Mouse (Mus musculus) ES-E14 (cell line): ENCODE results near the gene Mre11a. TPM values are rescaled to one million over a fixed set of nuclear protein-coding genes. Genes with fewer than 3 reads are reported as not detected.

ENCODE experiments used
- DNase-seq: peaks from one replicate; pipeline ENCODE4 v3.0.0-alpha.2; 2013; ENCODE audit warnings: low read depth, low spot score
- H3K27ac ChIP-seq: 2 replicates; pipeline ENCODE4 v1.5.1; 2012; ENCODE audit warnings: low read depth, mild to moderate bottlenecking, low read length, moderate library complexity, mixed read lengths; ENCODE audit not compliant: poor library complexity, insufficient read depth, severe bottlenecking
- H3K36me3 ChIP-seq: 2 replicates; pipeline ENCODE4 v1.6.1; 2012; ENCODE audit warnings: mild to moderate bottlenecking, low read length, moderate library complexity, mixed read lengths; ENCODE audit not compliant: control insufficient read depth, poor library complexity, insufficient read depth, severe bottlenecking
- H3K4me1 ChIP-seq, 2 experiments: fragments of 150-350 bp in 1 of 2; sonication (generic) in 1 of 2; 2 replicates each; pipeline ENCODE4 v1.6.1; 2012; ENCODE audit warnings: low read length in 2 of 2, mild to moderate bottlenecking in 1 of 2, mixed read lengths in 1 of 2; ENCODE audit not compliant: control insufficient read depth in 2 of 2, insufficient read depth in 2 of 2, poor library complexity in 1 of 2
- H3K4me3 ChIP-seq, 2 experiments: fragments of 150-350 bp in 1 of 2; sonication (generic) in 1 of 2; 2 replicates each; pipeline ENCODE4 v1.5.1; 2012; ENCODE audit warnings: low read length in 2 of 2, low read depth in 1 of 2, mild to moderate bottlenecking in 1 of 2, mixed read lengths in 1 of 2; ENCODE audit not compliant: insufficient read depth in 1 of 2, poor library complexity in 1 of 2, severe bottlenecking in 1 of 2
- H3K9ac ChIP-seq: 2 replicates; pipeline ENCODE4 v1.6.1; 2012; ENCODE audit warnings: low read depth, mild to moderate bottlenecking, low read length, mixed read lengths; ENCODE audit not compliant: poor library complexity, insufficient read depth, severe bottlenecking
- H3K9me3 ChIP-seq: fragments of 150-350 bp; sonication (generic); 2 replicates; pipeline ENCODE4 v1.6.1; 2012; ENCODE audit warnings: low read depth, mild to moderate bottlenecking, low read length; ENCODE audit not compliant: control insufficient read depth, insufficient read depth
- CHD2 ChIP-seq: IDR thresholded peaks from 2 replicates; pipeline ENCODE4 v1.6.1; 2014; ENCODE audit warnings: mild to moderate bottlenecking, low read depth, low read length, inconsistent platforms
- HCFC1 ChIP-seq: IDR thresholded peaks from 2 replicates; pipeline ENCODE4 v1.6.1; 2012; ENCODE audit warnings: low read length, inconsistent platforms, borderline replicate concordance; ENCODE audit not compliant: insufficient read depth
- MAFK ChIP-seq: IDR thresholded peaks from 2 replicates; pipeline ENCODE4 v1.6.1; 2014; ENCODE audit warnings: mild to moderate bottlenecking, low read depth, low read length, inconsistent platforms; ENCODE audit not compliant: insufficient read depth
- ZC3H11A ChIP-seq: IDR thresholded peaks from 2 replicates; pipeline ENCODE4 v1.6.1; 2012; ENCODE audit warnings: low read depth, mild to moderate bottlenecking, inconsistent platforms, low read length, borderline replicate concordance
- ZNF384 ChIP-seq: IDR thresholded peaks from 2 replicates; pipeline ENCODE4 v1.6.1; 2012; ENCODE audit warnings: low read depth, low read length, inconsistent platforms
- in situ Hi-C, 2 experiments: fragments of 600-800 bp; cut with MboI; formaldehyde crosslinking; loops; one replicate each; pipeline ENCODE4 v1.15.1; 2025; ENCODE audit warnings: low sequenced_read_pairs in 2 of 2, inconsistent platforms in 1 of 2; ENCODE audit not compliant: unreplicated experiment in 2 of 2
- total RNA-seq: library from RNA; depleted of rRNA; stranded (reverse); fragments of 300-350 nt; gene quantifications from 2 replicates; pipeline ENCODE4 v1.2.3, GENCODE M21; 2012

Mre11a gene
- total RNA-seq, 1 experiment, result 46.0 TPM

- Histone ChIP-seq H3K36me3 (no peaks in the 10 kb centered on the region), H3K4me1 (peaks cover 0 to 9% of the 10 kb centered on the region in 2 experiments; a peak in 3 of 4 replicates), H3K9ac (no peak overlapping the region), H3K27ac (no peak overlapping the region), H3K9me3 (no peaks in the 10 kb centered on the region), H3K4me3 (no peak overlapping the region)
- in situ Hi-C loops, result no loop called here
- DNase-seq, result no peak
- no peak for TF ChIP-seq MAFK
- TF ChIP-seq HCFC1, result no peak
- TF ChIP-seq ZC3H11A, result no peak
- no peak for TF ChIP-seq CHD2
- TF ChIP-seq ZNF384, result no peak
Measured at GRCm38 (mm10) chr9:14841878-14842761, 57.7 kb downstream of the Mre11a start.

GRCm38 (mm10) chr9:14843311-14843857, 58.9 kb downstream of the Mre11a start:
- Histone ChIP-seq H3K27ac (no peak overlapping the region), H3K4me3 (no peak overlapping the region), H3K9ac (no peak overlapping the region), H3K36me3 (no peaks in the 10 kb centered on the region), H3K9me3 (no peaks in the 10 kb centered on the region), H3K4me1 (peaks cover 0 to 10% of the 10 kb centered on the region in 2 experiments; a peak in 3 of 4 replicates)
- in situ Hi-C loops, result no loop called here
- DNase-seq, result no peak
- TF ChIP-seq ZNF384 (no peak), CHD2 (no peak), MAFK (no peak), ZC3H11A (no peak), HCFC1 (no peak)

GRCm38 (mm10) chr9:14843901-14844300, 59.4 kb downstream of the Mre11a start:
- Histone ChIP-seq H3K4me3 (no peak overlapping the region), H3K27ac (no peak overlapping the region), H3K9me3 (no peaks in the 10 kb centered on the region), H3K9ac (no peak overlapping the region), H3K4me1 (peaks cover 0 to 10% of the 10 kb centered on the region in 2 experiments; a peak in 3 of 4 replicates), H3K36me3 (no peaks in the 10 kb centered on the region)
- no peak for DNase-seq
- in situ Hi-C loops, result no loop called here
- TF ChIP-seq MAFK, result no peak
- no peak for TF ChIP-seq CHD2
- TF ChIP-seq HCFC1, result no peak
- TF ChIP-seq ZNF384, result no peak
- TF ChIP-seq ZC3H11A, result no peak

- in situ Hi-C loops, result no loop called here
- Histone ChIP-seq H3K9me3 (no peaks in the 10 kb centered on the region), H3K9ac (no peak overlapping the region), H3K36me3 (no peaks in the 10 kb centered on the region), H3K4me1 (peaks cover 0 to 8% of the 10 kb centered on the region in 2 experiments; a peak in 3 of 4 replicates), H3K27ac (no peak overlapping the region), H3K4me3 (no peak overlapping the region)
- DNase-seq, result peak; percentile 70
- TF ChIP-seq ZC3H11A, result peak; percentile 73; the same call in 1 of the 2 replicates
- no peak for TF ChIP-seq ZNF384
- no peak for TF ChIP-seq CHD2
- peak; percentile 42; the same call in 1 of the 2 replicates for TF ChIP-seq HCFC1
- TF ChIP-seq MAFK, result no peak
Measured at GRCm38 (mm10) chr9:14846428-14846827, 62.0 kb downstream of the Mre11a start.
